Mouse (Mus musculus): ENCODE measurements around the gene Spp2.
"Not testable (repeated sequence)": the region's sequence is repeated elsewhere in the genome, so short reads cannot be mapped to it uniquely, and the experiment has no call there.

Spp2 gene

GRCm38 (mm10) chr1:88434057-88434456 is 27.3 kb downstream of the Spp2 start:
- DNase-seq (ENCODE audit: low spot score): no peak

- DNase-seq (ENCODE audit: low spot score): peak; percentile 79
These were observed 30.7 kb downstream of the Spp2 start for GRCm38 (mm10) chr1:88437206-88438126.

GRCm38 (mm10) chr1:88443383-88443782 is 36.6 kb downstream of the Spp2 start:
- peak; percentile 68 for DNase-seq (ENCODE audit: low spot score)

GRCm38 (mm10) chr1:88445400-88445799 is 38.6 kb downstream of the Spp2 start:
- peak; percentile 36 for DNase-seq (ENCODE audit: low spot score)

GRCm38 (mm10) chr1:88446270-88447030 is 39.7 kb downstream of the Spp2 start:
- no peak for DNase-seq (ENCODE audit: low spot score)

- DNase-seq (ENCODE audit: low spot score): peak; percentile 54
These were observed 40.7 kb downstream of the Spp2 start for GRCm38 (mm10) chr1:88447483-88447882.

GRCm38 (mm10) chr1:88448094-88448493 is 41.3 kb downstream of the Spp2 start:
- not testable (repeated sequence) for DNase-seq (ENCODE audit: low spot score)

GRCm38 (mm10) chr1:88449741-88450140 is 43.0 kb downstream of the Spp2 start:
- no peak for DNase-seq (ENCODE audit: low spot score)

- DNase-seq (ENCODE audit: low spot score): no peak
These were observed 43.9 kb downstream of the Spp2 start for GRCm38 (mm10) chr1:88450668-88451067.

GRCm38 (mm10) chr1:88452198-88452597 is 45.4 kb downstream of the Spp2 start:
- DNase-seq (ENCODE audit: low spot score): no peak

GRCm38 (mm10) chr1:88454703-88455102 is 47.9 kb downstream of the Spp2 start:
- no peak for DNase-seq (ENCODE audit: low spot score)

- DNase-seq (ENCODE audit: low spot score): no peak
These were observed 49.0 kb downstream of the Spp2 start for GRCm38 (mm10) chr1:88455761-88456160.

GRCm38 (mm10) chr1:88456451-88457072 is 49.8 kb downstream of the Spp2 start:
- peak; percentile 87 for DNase-seq (ENCODE audit: low spot score)

- DNase-seq (ENCODE audit: low spot score): no peak
These were observed 52.4 kb downstream of the Spp2 start for GRCm38 (mm10) chr1:88459196-88459595.

GRCm38 (mm10) chr1:88459655-88460054 is 52.9 kb downstream of the Spp2 start:
- DNase-seq (ENCODE audit: low spot score): no peak

- no peak for DNase-seq (ENCODE audit: low spot score)
These were observed 54.3 kb downstream of the Spp2 start for GRCm38 (mm10) chr1:88461096-88461495.

- DNase-seq (ENCODE audit: low spot score): no peak
These were observed 55.7 kb downstream of the Spp2 start for GRCm38 (mm10) chr1:88462484-88462883.

GRCm38 (mm10) chr1:88463241-88463640 is 56.5 kb downstream of the Spp2 start:
- DNase-seq (ENCODE audit: low spot score): peak; percentile 72

GRCm38 (mm10) chr1:88464109-88464905 is 57.5 kb downstream of the Spp2 start:
- no peak for DNase-seq (ENCODE audit: low spot score)

GRCm38 (mm10) chr1:88465722-88466121 is 59.0 kb downstream of the Spp2 start:
- DNase-seq (ENCODE audit: low spot score): no peak

- DNase-seq (ENCODE audit: low spot score): no peak
These were observed 59.7 kb downstream of the Spp2 start for GRCm38 (mm10) chr1:88466325-88467064.

Data from lung, postnatal 25 days (tissue).